Mouse (Mus musculus): ENCODE results near the gene Ace2. TPM values are rescaled to one million over a fixed set of nuclear protein-coding genes. Genes with fewer than 3 reads are reported as not detected.

Gene Ace2
- polyA plus RNA-seq, 1 experiment from 2014 or later, result 0.22 TPM

DNA sequence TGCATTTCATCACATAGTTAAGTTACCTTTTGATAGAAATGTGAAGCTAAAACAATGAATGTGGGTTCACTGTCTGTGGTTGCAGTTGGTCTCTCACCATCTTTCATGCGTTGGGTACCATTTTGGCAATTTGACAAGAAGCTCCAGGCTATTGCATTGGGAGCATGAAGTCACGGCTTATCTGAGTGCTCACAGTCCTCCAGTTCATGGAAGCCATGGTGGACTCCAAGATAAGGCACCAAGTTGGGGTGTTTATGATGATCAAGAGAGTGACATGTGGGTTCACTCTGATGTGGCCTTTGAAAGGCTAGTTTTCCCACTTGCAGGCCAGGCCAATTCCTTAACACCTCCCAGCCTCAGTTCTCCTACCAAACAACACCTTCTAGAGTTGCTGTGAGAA is 58.5 kb downstream of the Ace2 start:
- ATAC-seq (ENCODE audit: low FRiP score), result no peak

GRCm38 (mm10) chrX:164200547-164200946 is 61.4 kb downstream of the Ace2 start:
- H3K4me1 ChIP-seq, result no peaks in the 10 kb centered on the region
- no peaks in the 10 kb centered on the region for H3K9me3 ChIP-seq
- no peak overlapping the region for H3K27ac ChIP-seq
- ATAC-seq (ENCODE audit: low FRiP score), result no peak
- WGBS, result 77% methylated on average over 5 of the region's 5 CpGs
- peaks cover 10% of the 10 kb centered on the region; the same call in 1 of the 2 replicates for H3K27me3 ChIP-seq
- H3K4me3 ChIP-seq (replicated peaks), result no peak overlapping the region
- no peak overlapping the region for H3K4me2 ChIP-seq
- H3K9ac ChIP-seq, result no peak overlapping the region
- H3K36me3 ChIP-seq (replicated peaks), result no peaks in the 10 kb centered on the region

More for the DNA sequence above, 58.5 kb downstream of the Ace2 start:
- Histone ChIP-seq H3K4me2 (no peak overlapping the region), H3K9me3 (no peaks in the 10 kb centered on the region), H3K4me1 (no peaks in the 10 kb centered on the region), H3K27me3 (peaks cover 10% of the 10 kb centered on the region; the same call in 1 of the 2 replicates), H3K27ac (no peak overlapping the region), H3K9ac (no peak overlapping the region), H3K36me3 (replicated peaks) (no peaks in the 10 kb centered on the region), H3K4me3 (replicated peaks) (no peak overlapping the region)
- 86% methylated on average over 2 of the region's 2 CpGs for WGBS

- Histone ChIP-seq H3K27me3 (peaks cover 13% of the 10 kb centered on the region; the same call in 1 of the 2 replicates), H3K9ac (no peak overlapping the region)
Measured at GRCm38 (mm10) chrX:164221989-164222388, 82.9 kb downstream of the Ace2 start.

GRCm38 (mm10) chrX:164233380-164233779 is 94.2 kb downstream of the Ace2 start:
- Histone ChIP-seq H3K4me1 (no peaks in the 10 kb centered on the region), H3K36me3 (replicated peaks) (no peaks in the 10 kb centered on the region), H3K9ac (no peak overlapping the region), H3K27me3 (no peaks in the 10 kb centered on the region), H3K27ac (no peak overlapping the region), H3K4me2 (no peak overlapping the region), H3K9me3 (no peaks in the 10 kb centered on the region), H3K4me3 (replicated peaks) (no peak overlapping the region)
- ATAC-seq (ENCODE audit: low FRiP score), result no peak
- 64% methylated on average over 8 of the region's 8 CpGs for WGBS

More at GRCm38 (mm10) chrX:164221989-164222388, 82.9 kb downstream of the Ace2 start:
- Histone ChIP-seq H3K4me3 (replicated peaks) (no peak overlapping the region), H3K9me3 (no peaks in the 10 kb centered on the region), H3K4me1 (no peaks in the 10 kb centered on the region), H3K36me3 (replicated peaks) (no peaks in the 10 kb centered on the region), H3K4me2 (no peak overlapping the region), H3K27ac (no peak overlapping the region)
- WGBS, result 75% methylated on average over 2 of the region's 2 CpGs
- no peak for ATAC-seq (ENCODE audit: low FRiP score)

Other genes with a start within 250 kb of the Ace2 start
- 48.3 and 52.2 TPM in 2 replicates for gene Ap1s2, start 230.3 kb upstream of the Ace2 start, polyA plus RNA-seq (2016; fragmentation: Nextera tagmentation; extraction: Ambion mirVana)
- gene Zrsr2, start 180.7 kb upstream of the Ace2 start, polyA plus RNA-seq (2016; fragmentation: Nextera tagmentation; extraction: Ambion mirVana), result 79.5 and 83.9 TPM in 2 replicates
- 0.19 and 0.42 TPM in 2 replicates for gene Car5b, start 111.3 kb upstream of the Ace2 start, polyA plus RNA-seq (2016; fragmentation: Nextera tagmentation; extraction: Ambion mirVana)
- 45.2 and 46.6 TPM in 2 replicates for gene Siah1b, start 62.8 kb upstream of the Ace2 start, polyA plus RNA-seq (2016; fragmentation: Nextera tagmentation; extraction: Ambion mirVana)
- 0.15 TPM in 1 of 2 replicates, not detected in the other for gene Cltrn, start 50.5 kb upstream of the Ace2 start, polyA plus RNA-seq (2016; fragmentation: Nextera tagmentation; extraction: Ambion mirVana)
- 0.08 and 0.15 TPM in 2 replicates for gene Bmx, start 118.9 kb downstream of the Ace2 start, polyA plus RNA-seq (2016; fragmentation: Nextera tagmentation; extraction: Ambion mirVana)
- 5.6 and 6.1 TPM in 2 replicates for gene Pir, start 130.0 kb downstream of the Ace2 start, polyA plus RNA-seq (2016; fragmentation: Nextera tagmentation; extraction: Ambion mirVana)
- 0.77 TPM in 2 replicates for gene Vegfd, start 234.0 kb downstream of the Ace2 start, polyA plus RNA-seq (2016; fragmentation: Nextera tagmentation; extraction: Ambion mirVana)

Data from forebrain, embryonic 12.5 days (tissue).